Mouse (Mus musculus) thymus, postnatal 0 days (tissue): ENCODE measurements around the gene Pipox. TPM values are rescaled to one million over a fixed set of nuclear protein-coding genes. Genes with fewer than 3 reads are reported as not detected.

ENCODE experiments used
- DNase-seq: peaks from one replicate; pipeline ENCODE4 v3.0.0-alpha.2; 2015; ENCODE audit warnings: low spot score
- polyA plus RNA-seq: library from polyadenylated mRNA; unstranded; fragments of >200 nt; fragmentation: Nextera tagmentation; extraction: Ambion mirVana; gene quantifications from 2 replicates; pipeline ENCODE4 v1.2.1, GENCODE M21; 2015

The Pipox gene
- 2.8 TPM in 2 replicates for polyA plus RNA-seq

- no peak for DNase-seq
Observed at GRCm38 (mm10) chr11:77893787-77894718, at the start of gene Pipox. Gene Pipox, minus strand, starts transcription at chr11:77894096.

- no peak for DNase-seq
Observed at GRCm38 (mm10) chr11:77942230-77942629, 48.3 kb upstream of the Pipox start.

- DNase-seq = no peak
Observed at GRCm38 (mm10) chr11:77937649-77938410, 43.9 kb upstream of the Pipox start.

GRCm38 (mm10) chr11:77936846-77937245 is 43.0 kb upstream of the Pipox start:
- DNase-seq = no peak

GRCm38 (mm10) chr11:77934568-77935311 is 40.8 kb upstream of the Pipox start:
- DNase-seq = no peak

- no peak for DNase-seq
Observed at GRCm38 (mm10) chr11:77934111-77934521, 40.2 kb upstream of the Pipox start.

GRCm38 (mm10) chr11:77932576-77932975 is 38.7 kb upstream of the Pipox start:
- no peak for DNase-seq

- no peak for DNase-seq
Observed at GRCm38 (mm10) chr11:77931541-77932433, 37.9 kb upstream of the Pipox start.

- DNase-seq = peak; percentile 83
Observed at GRCm38 (mm10) chr11:77930751-77931540, 37.0 kb upstream of the Pipox start, which contains the start of gene Sez6. Gene Sez6, plus strand, starts transcription at chr11:77930800.

- no peak for DNase-seq
Observed at GRCm38 (mm10) chr11:77927837-77928236, 33.9 kb upstream of the Pipox start.

- DNase-seq = no peak
Observed at GRCm38 (mm10) chr11:77926666-77927065, 32.8 kb upstream of the Pipox start.

GRCm38 (mm10) chr11:77925836-77926657 is 32.2 kb upstream of the Pipox start:
- no peak for DNase-seq

GRCm38 (mm10) chr11:77923285-77923684 is 29.4 kb upstream of the Pipox start:
- no peak for DNase-seq

- no peak for DNase-seq
Observed at GRCm38 (mm10) chr11:77917166-77917565, 23.3 kb upstream of the Pipox start.

- no peak for DNase-seq
Observed at GRCm38 (mm10) chr11:77916741-77917140, 22.8 kb upstream of the Pipox start.

- no peak for DNase-seq
Observed at GRCm38 (mm10) chr11:77914598-77915260, 20.8 kb upstream of the Pipox start.

- DNase-seq = no peak
Observed at GRCm38 (mm10) chr11:77913505-77913904, 19.6 kb upstream of the Pipox start.

GRCm38 (mm10) chr11:77909776-77910175 is 15.9 kb upstream of the Pipox start:
- no peak for DNase-seq
